Mouse (Mus musculus): ENCODE results near the gene Pcsk5.

Pcsk5 gene

GRCm38 (mm10) chr19:17732676-17733277 lies 104.7 kb downstream of the Pcsk5 start:
- no peak for DNase-seq

- no peak for DNase-seq
Observed at GRCm38 (mm10) chr19:17717066-17717465, 120.4 kb downstream of the Pcsk5 start.

- DNase-seq: no peak
Observed at GRCm38 (mm10) chr19:17715281-17715955, 122.0 kb downstream of the Pcsk5 start.

- DNase-seq: no peak
Observed at GRCm38 (mm10) chr19:17691626-17692025, 145.8 kb downstream of the Pcsk5 start.

- no peak for DNase-seq
Observed at GRCm38 (mm10) chr19:17678371-17678770, 159.1 kb downstream of the Pcsk5 start.

- DNase-seq: no peak
Observed at GRCm38 (mm10) chr19:17662676-17663075, 174.8 kb downstream of the Pcsk5 start.

- no peak for DNase-seq
Observed at GRCm38 (mm10) chr19:17662271-17662670, 175.2 kb downstream of the Pcsk5 start.

- no peak for DNase-seq
Observed at GRCm38 (mm10) chr19:17659321-17659720, 178.1 kb downstream of the Pcsk5 start.

GRCm38 (mm10) chr19:17650831-17651502 lies 186.5 kb downstream of the Pcsk5 start:
- DNase-seq: no peak

- DNase-seq: no peak
Observed at GRCm38 (mm10) chr19:17649967-17650366, 187.5 kb downstream of the Pcsk5 start.

- DNase-seq: no peak
Observed at GRCm38 (mm10) chr19:17643128-17643797, 194.2 kb downstream of the Pcsk5 start.

- no peak for DNase-seq
Observed at GRCm38 (mm10) chr19:17635984-17636383, 201.4 kb downstream of the Pcsk5 start.

GRCm38 (mm10) chr19:17615646-17616045 lies 221.8 kb downstream of the Pcsk5 start:
- no peak for DNase-seq

GRCm38 (mm10) chr19:17606510-17606909 lies 230.9 kb downstream of the Pcsk5 start:
- DNase-seq: no peak

- no peak for DNase-seq
Observed at GRCm38 (mm10) chr19:17606093-17606492, 231.3 kb downstream of the Pcsk5 start.

GRCm38 (mm10) chr19:17603322-17603721 lies 234.1 kb downstream of the Pcsk5 start:
- peak; percentile 26 for DNase-seq

GRCm38 (mm10) chr19:17600347-17600746 lies 237.1 kb downstream of the Pcsk5 start:
- no peak for DNase-seq

GRCm38 (mm10) chr19:17592790-17593189 lies 244.6 kb downstream of the Pcsk5 start:
- DNase-seq: no peak

- no peak for DNase-seq
Observed at GRCm38 (mm10) chr19:17591335-17591734, 246.1 kb downstream of the Pcsk5 start.

GRCm38 (mm10) chr19:17590314-17590713 lies 247.1 kb downstream of the Pcsk5 start:
- DNase-seq: no peak

- no peak for DNase-seq
Observed at GRCm38 (mm10) chr19:17577412-17577811, 260.0 kb downstream of the Pcsk5 start.

- DNase-seq: no peak
Observed at GRCm38 (mm10) chr19:17574564-17574963, 262.9 kb downstream of the Pcsk5 start.

GRCm38 (mm10) chr19:17572315-17572714 lies 265.1 kb downstream of the Pcsk5 start:
- DNase-seq: no peak

- no peak for DNase-seq
Observed at GRCm38 (mm10) chr19:17570936-17571335, 266.5 kb downstream of the Pcsk5 start.

Measured in right cerebral cortex, postnatal 4 days (tissue).